Mouse (Mus musculus): Measurements from ENCODE around the gene Gp6.
"Not testable (repeated sequence)": the region's sequence is repeated elsewhere in the genome, so short reads cannot be mapped to it uniquely, and the experiment has no call there.

Gene Gp6

GRCm38 (mm10) chr7:4397730-4398129 is at the start of gene Gp6:
Gene Gp6 (minus strand): TSS chr7:4397744.
- DNase-seq (ENCODE audit: low read depth, low spot score), result no peak

- peak; percentile 45 for DNase-seq (ENCODE audit: low read depth, low spot score)
Observed at GRCm38 (mm10) chr7:4447138-4447537, 49.6 kb upstream of the Gp6 start.

GRCm38 (mm10) chr7:4445216-4445791 is 47.8 kb upstream of the Gp6 start, which contains the start of gene Rdh13:
Gene Rdh13 (minus strand): TSS chr7:4445649.
- peak; percentile 92 for DNase-seq (ENCODE audit: low read depth, low spot score)

GRCm38 (mm10) chr7:4440549-4440948 is 43.0 kb upstream of the Gp6 start:
- DNase-seq (ENCODE audit: low read depth, low spot score), result no peak

GRCm38 (mm10) chr7:4437721-4438120 is 40.2 kb upstream of the Gp6 start:
- no peak for DNase-seq (ENCODE audit: low read depth, low spot score)

GRCm38 (mm10) chr7:4432026-4432425 is 34.5 kb upstream of the Gp6 start:
- no peak for DNase-seq (ENCODE audit: low read depth, low spot score)

- peak; percentile 68 for DNase-seq (ENCODE audit: low read depth, low spot score)
Observed at GRCm38 (mm10) chr7:4431548-4431947, 34.0 kb upstream of the Gp6 start.

GRCm38 (mm10) chr7:4430246-4430844 is 32.8 kb upstream of the Gp6 start:
- no peak for DNase-seq (ENCODE audit: low read depth, low spot score)

GRCm38 (mm10) chr7:4427161-4427912 is 29.8 kb upstream of the Gp6 start:
- peak; percentile 90 for DNase-seq (ENCODE audit: low read depth, low spot score)

- peak; percentile 44 for DNase-seq (ENCODE audit: low read depth, low spot score)
Observed at GRCm38 (mm10) chr7:4420230-4420629, 22.7 kb upstream of the Gp6 start.

GRCm38 (mm10) chr7:4419681-4420080 is 22.1 kb upstream of the Gp6 start:
- DNase-seq (ENCODE audit: low read depth, low spot score), result no peak

- DNase-seq (ENCODE audit: low read depth, low spot score), result not testable (repeated sequence)
Observed at GRCm38 (mm10) chr7:4412406-4412805, 14.9 kb upstream of the Gp6 start.

GRCm38 (mm10) chr7:4373521-4373920 is 24.0 kb downstream of the Gp6 start:
- no peak for DNase-seq (ENCODE audit: low read depth, low spot score)

- DNase-seq (ENCODE audit: low read depth, low spot score), result no peak
Observed at GRCm38 (mm10) chr7:4337509-4337908, 60.0 kb downstream of the Gp6 start, which contains the start of gene Ncr1. Gene Ncr1 (plus strand): TSS chr7:4337724.

- no peak for DNase-seq (ENCODE audit: low read depth, low spot score)
Observed at GRCm38 (mm10) chr7:4323301-4323700, 74.2 kb downstream of the Gp6 start.
